Mouse (Mus musculus) hindbrain, embryonic 14.5 days (tissue): ENCODE measurements around the gene Ubxn7. TPM values are rescaled to one million over a fixed set of nuclear protein-coding genes. Genes with fewer than 3 reads are reported as not detected.

ENCODE experiments used
- ATAC-seq: fragments of 200-750 bp; cut with Nextera tagmentation; 2 replicates; pipeline ENCODE4 v1.8.0; 2017; ENCODE audit warnings: moderate number of reproducible peaks, mild to moderate bottlenecking, moderate TSS enrichment, moderate library complexity; ENCODE audit not compliant: low FRiP score
- DNase-seq: peaks from one replicate; pipeline ENCODE4 v3.0.0-alpha.2; 2015; ENCODE audit warnings: low spot score
- H3K27ac ChIP-seq: fragments of 300-500 bp; sonication (generic); 2 replicates; pipeline ENCODE4 v1.5.1; 2014; ENCODE audit warnings: mild to moderate bottlenecking, moderate library complexity
- H3K27me3 ChIP-seq: fragments of 300-500 bp; sonication (generic); 2 replicates; pipeline ENCODE4 v1.6.1; 2014; ENCODE audit warnings: mild to moderate bottlenecking, low read length, mixed read lengths; ENCODE audit not compliant: control insufficient read depth, insufficient read depth
- H3K36me3 ChIP-seq: fragments of 300-500 bp; sonication (generic); replicated peaks from 2 replicates; pipeline ENCODE4 v1.6.1; 2014; ENCODE audit not compliant: control insufficient read depth, insufficient read depth
- H3K4me1 ChIP-seq: fragments of 300-500 bp; sonication (generic); replicated peaks from 2 replicates; pipeline ENCODE4 v1.6.1; 2014; ENCODE audit warnings: antibody characterized with exemption, low read length, mixed read lengths; ENCODE audit not compliant: control insufficient read depth, insufficient read depth
- H3K4me2 ChIP-seq: fragments of 300-500 bp; sonication (generic); replicated peaks from 2 replicates; pipeline ENCODE4 v1.6.1; 2014; ENCODE audit warnings: mild to moderate bottlenecking, moderate library complexity
- H3K4me3 ChIP-seq: fragments of 300-500 bp; sonication (generic); replicated peaks from 2 replicates; pipeline ENCODE4 v1.5.1; 2014; ENCODE audit warnings: mild to moderate bottlenecking, low read length
- H3K9ac ChIP-seq: fragments of 300-500 bp; sonication (generic); 2 replicates; pipeline ENCODE4 v1.6.1; 2014
- H3K9me3 ChIP-seq: fragments of 300-500 bp; sonication (generic); 2 replicates; pipeline ENCODE4 v1.6.1; 2016; ENCODE audit warnings: low read length; ENCODE audit not compliant: control insufficient read depth
- WGBS: fragments of 180-500 bp; shearing (Covaris S2); extraction: QIAGEN DNeasy Blood & Tissue Kit; methylation state at CpG from one replicate; pipeline ENCODE4 v1.1.7; 2014; 5-methylcytosine and 5-hydroxymethylcytosine counted together
- polyA plus RNA-seq: library from polyadenylated mRNA; unstranded; fragments of >200 nt; fragmentation: Nextera tagmentation; extraction: Ambion mirVana; gene quantifications from 2 replicates; pipeline ENCODE4 v1.2.1, GENCODE M21; 2014

Ubxn7 gene
- polyA plus RNA-seq, 1 experiment from 2014 or later: 23.8 TPM

- Histone ChIP-seq H3K4me1 (no peaks in the 10 kb centered on the region), H3K9ac (no peak overlapping the region), H3K27me3 (no peaks in the 10 kb centered on the region), H3K9me3 (no peaks in the 10 kb centered on the region), H3K4me3 (no peak overlapping the region), H3K4me2 (no peak overlapping the region), H3K36me3 (peaks cover 14% of the 10 kb centered on the region), H3K27ac (no peak overlapping the region)
- 75% methylated on average over 6 of the region's 6 CpGs for WGBS
- DNase-seq (no peak), ATAC-seq (no peak)
These were observed 63.9 kb downstream of the Ubxn7 start for GRCm38 (mm10) chr16:32395679-32396540.

GRCm38 (mm10) chr16:32396541-32396835 is 64.4 kb downstream of the Ubxn7 start:
- no peaks in the 10 kb centered on the region for H3K9me3 ChIP-seq
- peaks cover 9% of the 10 kb centered on the region for H3K36me3 ChIP-seq
- H3K9ac ChIP-seq: no peak overlapping the region
- ATAC-seq: no peak
- no peak for DNase-seq
- WGBS: 54% methylated on average over 3 of the region's 3 CpGs
- H3K4me3 ChIP-seq: no peak overlapping the region
- H3K4me2 ChIP-seq: no peak overlapping the region
- no peaks in the 10 kb centered on the region for H3K4me1 ChIP-seq
- H3K27me3 ChIP-seq: no peaks in the 10 kb centered on the region
- H3K27ac ChIP-seq: no peak overlapping the region

DNA sequence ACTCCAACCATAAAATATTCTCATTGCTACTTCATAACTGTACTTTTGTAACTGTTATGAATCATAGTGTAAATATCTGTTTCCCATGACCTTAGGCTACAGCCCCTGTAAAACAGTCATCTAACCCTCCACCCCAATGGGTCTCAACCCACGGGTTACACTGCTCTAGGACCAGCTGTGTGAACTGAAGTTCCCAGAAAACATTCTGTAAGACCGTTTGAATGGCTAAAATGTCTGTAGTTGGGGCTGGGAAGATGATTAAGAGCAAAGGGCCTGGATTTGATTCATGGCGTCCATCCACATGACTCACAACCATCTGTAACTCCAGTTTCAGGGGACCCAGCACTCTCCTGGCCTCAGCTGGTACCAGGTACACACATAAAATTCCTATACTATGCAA is 66.1 kb downstream of the Ubxn7 start:
- H3K27ac ChIP-seq: no peak overlapping the region
- DNase-seq (no peak), ATAC-seq (no peak)
- H3K4me1 ChIP-seq: no peaks in the 10 kb centered on the region
- H3K27me3 ChIP-seq: no peaks in the 10 kb centered on the region
- H3K4me3 ChIP-seq: no peak overlapping the region
- WGBS: 84% methylated on average over 3 of the region's 3 CpGs
- H3K9me3 ChIP-seq: no peaks in the 10 kb centered on the region
- H3K9ac ChIP-seq: no peak overlapping the region
- H3K36me3 ChIP-seq: peaks cover 1% of the 10 kb centered on the region
- H3K4me2 ChIP-seq: no peak overlapping the region

DNA sequence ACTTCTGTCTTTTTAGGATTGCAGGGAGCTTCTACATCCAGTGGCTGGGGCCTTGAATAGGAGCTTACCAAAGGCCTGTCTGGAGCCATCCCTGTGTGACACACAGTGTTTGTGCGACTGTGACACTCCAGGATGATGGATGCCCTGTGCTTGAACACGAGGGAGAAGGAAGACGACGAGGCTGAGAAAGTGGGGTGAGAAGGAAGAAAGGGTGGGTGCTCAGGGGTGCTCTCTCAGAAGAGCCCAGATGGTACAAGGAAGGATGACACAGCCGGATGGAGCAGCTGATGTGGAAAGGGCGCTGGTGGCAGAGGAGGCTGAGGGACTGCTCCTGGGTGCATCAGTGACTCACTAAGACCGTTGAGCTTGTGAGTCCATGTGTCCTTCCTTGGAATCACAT is 68.2 kb downstream of the Ubxn7 start, which contains the start of gene Tm4sf19:
Gene Tm4sf19 (plus strand): TSS at position 240 of the 400 bp plus-strand sequence.
- Histone ChIP-seq H3K4me2 (no peak within 1 kb of the TSS), H3K9ac (no peak within 1 kb of the TSS), H3K9me3 (no peaks in the 10 kb centered on the region), H3K27me3 (no peaks in the 10 kb centered on the region), H3K4me3 (no peak within 1 kb of the TSS), H3K36me3 (no peaks in the 10 kb centered on the region), H3K27ac (no peak within 1 kb of the TSS), H3K4me1 (no peaks in the 10 kb centered on the region)
- WGBS: 75% methylated on average over 7 of the region's 7 CpGs
- no peak for ATAC-seq
- DNase-seq: no peak

DNA sequence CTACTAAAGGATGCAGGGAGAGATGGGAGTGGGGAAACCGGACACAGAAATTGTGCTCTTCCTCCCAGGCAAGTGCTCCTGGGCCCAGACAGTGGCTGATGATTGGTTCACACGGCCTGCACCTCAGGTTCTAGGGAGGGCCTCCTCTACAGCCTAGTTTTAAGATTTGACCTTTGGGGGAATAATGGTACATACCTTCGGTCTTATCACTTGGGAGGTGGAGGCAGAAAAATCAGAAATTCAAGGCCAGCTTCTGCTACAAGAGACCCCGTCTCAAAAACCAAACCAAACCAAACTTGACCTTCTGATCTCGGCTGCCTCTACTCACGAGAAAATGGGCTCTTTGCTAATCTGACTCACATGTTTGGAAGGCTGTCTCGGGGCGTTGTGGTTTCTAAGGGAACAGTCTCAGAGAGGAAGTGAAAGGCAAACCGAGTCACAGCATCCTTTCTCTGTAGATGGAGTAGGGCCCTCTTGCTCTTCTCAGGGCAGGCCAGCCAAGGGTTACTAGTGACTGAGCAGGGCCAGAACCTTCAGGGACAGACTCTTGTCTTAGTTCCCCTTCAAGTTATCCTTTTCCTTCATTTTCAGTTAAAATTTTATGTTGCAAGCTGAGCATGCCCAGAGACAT is 69.4 kb downstream of the Ubxn7 start:
- WGBS: 86% methylated on average over 9 of the region's 9 CpGs
- H3K4me2 ChIP-seq: no peak overlapping the region
- no peaks in the 10 kb centered on the region for H3K36me3 ChIP-seq
- H3K9me3 ChIP-seq: no peaks in the 10 kb centered on the region
- no peak overlapping the region for H3K27ac ChIP-seq
- DNase-seq (no peak), ATAC-seq (no peak)
- H3K27me3 ChIP-seq: no peaks in the 10 kb centered on the region
- H3K4me3 ChIP-seq: no peak overlapping the region
- H3K4me1 ChIP-seq: no peaks in the 10 kb centered on the region
- no peak overlapping the region for H3K9ac ChIP-seq

GRCm38 (mm10) chr16:32402818-32403217 is 70.8 kb downstream of the Ubxn7 start:
- no peaks in the 10 kb centered on the region for H3K36me3 ChIP-seq
- H3K4me3 ChIP-seq: no peak overlapping the region
- H3K4me1 ChIP-seq: no peaks in the 10 kb centered on the region
- no peaks in the 10 kb centered on the region for H3K27me3 ChIP-seq
- WGBS: 90% methylated on average over 3 of the region's 3 CpGs
- ATAC-seq: no peak
- no peaks in the 10 kb centered on the region for H3K9me3 ChIP-seq
- no peak overlapping the region for H3K4me2 ChIP-seq
- no peak overlapping the region for H3K9ac ChIP-seq
- no peak overlapping the region for H3K27ac ChIP-seq
- no peak for DNase-seq

GRCm38 (mm10) chr16:32405716-32406115 is 73.7 kb downstream of the Ubxn7 start:
- no peaks in the 10 kb centered on the region for H3K36me3 ChIP-seq
- H3K4me2 ChIP-seq: no peak overlapping the region
- H3K27me3 ChIP-seq: no peaks in the 10 kb centered on the region
- ATAC-seq: no peak
- H3K4me3 ChIP-seq: no peak overlapping the region
- no peaks in the 10 kb centered on the region for H3K4me1 ChIP-seq
- H3K27ac ChIP-seq: no peak overlapping the region
- DNase-seq: no peak
- H3K9me3 ChIP-seq: no peaks in the 10 kb centered on the region
- 87% methylated on average over 9 of the region's 9 CpGs for WGBS
- no peak overlapping the region for H3K9ac ChIP-seq

- Histone ChIP-seq H3K4me2 (no peak overlapping the region), H3K27ac (no peak overlapping the region), H3K27me3 (no peaks in the 10 kb centered on the region), H3K4me1 (no peaks in the 10 kb centered on the region), H3K9me3 (no peaks in the 10 kb centered on the region), H3K9ac (no peak overlapping the region), H3K4me3 (no peak overlapping the region), H3K36me3 (no peaks in the 10 kb centered on the region)
- DNase-seq (no peak), ATAC-seq (no peak)
- WGBS: 83% methylated on average over 6 of the region's 6 CpGs
These were observed 74.6 kb downstream of the Ubxn7 start for GRCm38 (mm10) chr16:32406671-32407070.

GRCm38 (mm10) chr16:32407730-32408129 is 75.7 kb downstream of the Ubxn7 start:
- no peak overlapping the region for H3K4me3 ChIP-seq
- H3K9me3 ChIP-seq: no peaks in the 10 kb centered on the region
- no peaks in the 10 kb centered on the region for H3K27me3 ChIP-seq
- no peak overlapping the region for H3K9ac ChIP-seq
- H3K27ac ChIP-seq: no peak overlapping the region
- no peaks in the 10 kb centered on the region for H3K4me1 ChIP-seq
- no peak for DNase-seq
- H3K4me2 ChIP-seq: no peak overlapping the region
- H3K36me3 ChIP-seq: no peaks in the 10 kb centered on the region
- ATAC-seq: no peak
- 88% methylated on average over 10 of the region's 10 CpGs for WGBS
